Mouse (Mus musculus) embryo, embryonic 10 days (tissue): ENCODE measurements around the gene Srgap1.

Experiments used
- DNase-seq: peaks from one replicate; pipeline ENCODE4 v3.0.0-alpha.2; 2015; ENCODE audit warnings: low spot score

Gene Srgap1

DNA sequence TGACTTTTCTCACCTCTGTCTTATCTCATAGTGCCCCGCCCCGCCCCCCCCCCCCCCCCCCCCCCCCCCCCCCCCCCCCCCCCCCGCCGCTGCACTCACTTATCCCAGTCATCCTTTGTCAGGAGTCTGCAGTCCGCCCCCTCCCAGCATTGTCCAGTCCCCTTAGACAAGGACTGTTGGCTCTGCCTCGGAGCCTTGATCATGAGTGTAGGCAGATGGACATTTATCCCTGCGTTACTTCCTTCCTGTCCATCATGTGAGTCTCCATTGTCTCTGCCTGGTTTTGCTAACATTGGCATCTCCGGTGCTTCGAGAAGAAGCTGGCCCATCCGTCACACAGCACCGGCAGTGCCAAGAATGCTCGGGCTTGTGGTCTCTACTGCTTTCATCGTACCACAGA is 283.9 kb downstream of the Srgap1 start:
- no peak for DNase-seq

- no peak for DNase-seq
These were observed 285.0 kb downstream of the Srgap1 start for GRCm38 (mm10) chr10:121762141-121762540.

DNA sequence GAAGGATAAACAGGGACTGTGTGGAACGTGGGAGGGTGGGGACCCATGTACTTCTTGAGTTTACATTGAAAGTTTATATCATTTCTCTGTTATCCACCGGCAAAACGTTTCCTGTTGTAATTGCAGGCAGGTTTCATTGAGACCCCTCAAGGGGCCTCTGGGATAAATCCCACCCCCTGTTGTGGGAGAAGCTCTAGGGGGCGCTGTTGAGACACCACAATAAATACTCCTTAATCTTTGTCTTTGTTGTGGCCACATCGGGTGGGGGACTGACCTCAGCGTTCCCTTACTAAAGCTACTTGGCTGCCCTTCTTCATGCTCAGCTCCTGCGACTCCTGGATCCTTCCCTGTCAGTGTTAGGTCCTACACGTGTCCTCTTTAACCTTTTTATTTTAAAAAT is 288.0 kb downstream of the Srgap1 start:
- DNase-seq, result no peak

DNA sequence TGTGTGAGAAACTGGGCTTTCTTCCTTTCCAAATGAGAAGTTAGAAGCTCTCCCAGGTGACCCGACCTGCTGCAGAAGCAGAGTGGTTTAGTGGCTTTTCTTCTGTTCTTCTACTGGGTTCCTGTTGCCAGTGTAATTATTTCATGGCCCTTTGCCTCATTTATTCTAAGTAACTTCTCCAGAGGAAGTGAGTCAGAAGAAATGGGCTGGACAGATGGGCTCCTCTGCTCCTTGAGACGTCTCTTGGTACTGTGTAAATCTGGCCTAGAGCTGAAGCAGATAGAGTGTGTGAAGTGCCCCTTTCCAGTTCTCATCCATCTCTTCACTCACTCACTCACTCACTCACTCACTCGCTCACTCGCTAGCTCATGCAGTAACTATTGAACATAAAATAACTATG is 290.4 kb downstream of the Srgap1 start:
- no peak for DNase-seq

GRCm38 (mm10) chr10:121755822-121756221 is 291.3 kb downstream of the Srgap1 start:
- DNase-seq, result no peak

- DNase-seq, result no peak
These were observed 292.9 kb downstream of the Srgap1 start for GRCm38 (mm10) chr10:121754237-121754636.

DNA sequence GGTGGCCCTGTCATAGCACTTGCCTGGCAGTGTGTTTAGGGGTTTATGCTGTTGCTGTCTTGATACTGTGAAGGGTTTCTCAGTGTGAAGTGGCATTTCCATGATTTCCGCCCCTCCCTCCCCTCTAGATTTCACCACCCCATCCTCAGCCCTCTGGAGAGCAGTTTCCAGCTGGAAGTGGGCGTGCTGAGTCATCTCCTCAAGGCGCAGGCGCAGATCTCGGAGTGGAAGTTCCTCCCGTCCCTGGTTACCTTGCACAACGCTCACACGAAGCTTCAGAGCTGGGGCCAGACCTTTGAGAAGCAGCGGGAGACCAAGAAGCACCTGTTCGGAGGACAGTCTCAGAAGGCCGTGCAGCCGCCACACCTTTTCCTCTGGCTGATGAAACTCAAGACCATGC is 296.9 kb downstream of the Srgap1 start:
- DNase-seq, result no peak

DNA sequence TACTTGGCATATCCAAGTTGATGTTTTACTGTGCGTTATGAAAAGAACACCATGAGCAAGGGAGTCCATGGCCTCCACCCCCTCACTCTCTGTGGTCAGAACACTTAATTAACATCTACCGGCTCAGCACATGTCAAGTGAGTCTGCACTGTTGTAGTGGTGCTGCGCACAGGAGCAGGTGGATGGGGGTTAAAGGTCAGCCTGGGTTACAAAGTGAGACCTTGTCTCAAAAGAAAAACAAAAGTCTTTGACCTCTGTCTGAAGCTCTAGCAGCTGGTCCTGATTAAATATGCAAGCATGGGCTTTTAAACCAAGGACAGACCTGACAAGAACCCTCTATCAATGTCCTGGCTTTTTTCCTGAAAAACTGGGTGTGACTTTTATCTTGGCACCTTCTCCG is 304.8 kb downstream of the Srgap1 start:
- DNase-seq, result peak; percentile 68

DNA sequence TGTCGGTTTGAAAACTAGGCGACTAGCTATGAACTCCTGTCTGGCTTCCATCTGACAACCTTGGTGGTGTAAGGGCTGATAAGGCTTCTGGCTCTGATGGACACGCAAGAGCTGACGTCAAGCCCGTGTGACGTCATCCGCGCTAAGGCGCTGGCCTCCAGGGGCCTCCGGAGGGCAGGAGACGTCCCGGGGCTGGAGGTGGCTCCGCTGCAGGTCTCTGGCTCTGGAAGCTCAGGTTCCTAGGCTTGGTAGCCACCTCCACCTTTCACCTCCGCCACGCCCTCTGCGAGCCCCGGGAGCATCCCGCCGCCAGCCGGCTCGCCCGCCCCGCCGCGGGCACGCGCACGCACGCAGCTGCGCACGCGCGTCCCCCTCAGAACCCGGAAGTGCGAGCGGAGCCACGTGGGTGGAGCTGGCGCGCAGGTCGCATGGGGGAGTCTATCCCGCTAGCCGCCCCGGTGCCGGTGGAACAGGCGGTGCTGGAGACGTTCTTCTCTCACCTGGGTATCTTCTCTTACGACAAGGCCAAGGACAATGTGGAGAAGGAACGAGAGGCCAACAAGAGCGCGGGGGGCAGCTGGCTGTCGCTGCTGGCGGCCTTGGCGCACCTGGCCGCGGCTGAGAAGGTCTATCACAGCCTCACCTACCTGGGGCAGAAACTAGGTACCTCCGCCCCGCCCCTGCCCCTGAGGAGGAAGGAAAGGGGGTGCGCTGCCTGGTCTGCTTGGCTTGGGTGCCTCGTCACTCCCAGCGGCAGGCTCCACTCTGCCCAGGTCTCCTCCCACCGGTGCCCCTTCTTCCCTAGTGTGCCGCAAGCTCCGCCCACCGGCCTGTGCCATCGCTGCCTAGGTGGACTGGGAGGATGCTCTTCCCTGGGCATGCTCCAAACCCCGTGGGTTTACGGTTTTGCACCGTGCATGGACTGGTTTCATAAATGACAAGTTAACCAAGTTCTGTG is 307.3 kb downstream of the Srgap1 start, which contains the start of gene BC048403:
TSS of gene BC048403 (plus strand) at position 390 of the 958 bp plus-strand sequence.
- peak; percentile 90 for DNase-seq

DNA sequence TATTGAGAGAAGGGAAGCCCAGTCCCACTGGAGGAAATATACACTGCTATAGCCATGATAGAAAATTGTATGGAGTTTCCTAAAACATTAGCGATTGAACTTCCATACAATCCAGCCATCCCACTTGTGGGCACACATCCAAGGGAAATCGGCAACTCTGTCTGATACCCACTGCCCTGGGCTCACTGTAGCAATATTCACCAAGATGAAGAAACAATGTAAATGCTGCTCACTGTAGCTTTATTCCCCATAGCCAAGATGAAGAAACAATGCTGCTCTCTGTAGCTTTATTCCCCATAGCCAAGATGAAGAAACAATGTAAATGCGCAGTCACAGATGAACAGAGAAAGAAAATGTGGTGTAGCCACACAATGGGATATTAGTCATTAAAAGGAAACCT is 309.9 kb downstream of the Srgap1 start:
- no peak for DNase-seq

GRCm38 (mm10) chr10:121732542-121732941 is 314.6 kb downstream of the Srgap1 start:
- DNase-seq, result no peak

DNA sequence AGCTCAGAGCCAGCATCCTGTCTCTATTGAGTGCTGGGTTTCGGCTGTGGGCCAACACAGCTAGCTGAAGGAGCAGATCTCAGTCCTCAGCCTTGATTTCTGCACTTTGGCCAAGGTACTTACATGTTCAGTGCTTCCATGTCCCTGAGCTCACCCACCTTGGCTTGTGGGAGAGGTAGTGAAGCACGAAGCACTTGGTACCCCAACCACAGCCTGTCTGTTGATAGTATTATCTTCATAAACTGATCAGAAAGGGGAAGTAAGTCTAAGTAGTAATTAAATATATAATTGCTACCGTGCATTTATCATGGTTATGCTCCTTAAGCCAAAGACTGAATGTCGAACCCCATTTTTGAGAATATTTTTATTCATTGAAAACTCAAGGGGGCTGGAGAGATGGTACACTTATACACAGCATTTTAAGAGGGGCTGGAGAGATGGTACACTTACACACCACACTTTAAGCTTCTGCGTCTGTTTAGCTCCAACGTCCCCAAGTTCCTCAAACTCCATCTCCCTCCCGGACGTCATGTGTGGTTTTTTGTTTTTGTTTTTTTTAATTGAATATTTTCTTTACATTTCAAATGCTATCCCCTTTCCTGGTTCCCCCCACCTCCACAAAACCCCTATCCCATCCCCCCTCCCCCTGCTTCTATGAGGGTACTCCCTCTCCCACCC is 315.9 kb downstream of the Srgap1 start:
- no peak for DNase-seq
